Mouse (Mus musculus) neural tube, embryonic 12.5 days (tissue): ENCODE results near the gene Npff. TPM values are rescaled to one million over a fixed set of nuclear protein-coding genes. Genes with fewer than 3 reads are reported as not detected.

ENCODE experiments used
- ATAC-seq: fragments of 200-750 bp; cut with Nextera tagmentation; 2 replicates; pipeline ENCODE4 v1.8.0; 2017; ENCODE audit warnings: low read depth, mild to moderate bottlenecking, moderate TSS enrichment, moderate library complexity; ENCODE audit not compliant: low FRiP score
- H3K27ac ChIP-seq: fragments of 300-500 bp; sonication (generic); 2 replicates; pipeline ENCODE4 v1.5.1; 2016
- H3K27me3 ChIP-seq: fragments of 300-500 bp; sonication (generic); replicated peaks from 2 replicates; pipeline ENCODE4 v1.6.1; 2016; ENCODE audit warnings: mild to moderate bottlenecking
- H3K36me3 ChIP-seq: fragments of 300-500 bp; sonication (generic); 2 replicates; pipeline ENCODE4 v1.6.1; 2016; ENCODE audit warnings: mild to moderate bottlenecking
- H3K4me1 ChIP-seq: fragments of 300-500 bp; sonication (generic); 2 replicates; pipeline ENCODE4 v1.6.1; 2016
- H3K4me2 ChIP-seq: fragments of 300-500 bp; sonication (generic); replicated peaks from 2 replicates; pipeline ENCODE4 v1.6.1; 2016; ENCODE audit warnings: mild to moderate bottlenecking
- H3K4me3 ChIP-seq: fragments of 300-500 bp; sonication (generic); 2 replicates; pipeline ENCODE4 v1.5.1; 2016
- H3K9ac ChIP-seq: fragments of 300-500 bp; sonication (generic); 2 replicates; pipeline ENCODE4 v1.6.1; 2016; ENCODE audit warnings: mild to moderate bottlenecking
- H3K9me3 ChIP-seq: fragments of 300-500 bp; sonication (generic); 2 replicates; pipeline ENCODE4 v1.6.1; 2016; ENCODE audit warnings: mild to moderate bottlenecking
- WGBS: fragments of 180-500 bp; shearing (Covaris S2); methylation state at CpG from one replicate; pipeline ENCODE4 v1.1.7; 2016; 5-methylcytosine and 5-hydroxymethylcytosine counted together
- polyA plus RNA-seq: library from polyadenylated mRNA; unstranded; fragments of >200 nt; fragmentation: Nextera tagmentation; extraction: Ambion mirVana; gene quantifications from 2 replicates; pipeline ENCODE4 v1.2.1, GENCODE M21; 2016

The Npff gene
- polyA plus RNA-seq, 1 experiment from 2014 or later = 4.8 TPM

- WGBS = 91% methylated on average over 19 of the region's 19 CpGs
- Histone ChIP-seq H3K27ac (no peak overlapping the region), H3K4me1 (no peaks in the 10 kb centered on the region), H3K4me3 (no peak overlapping the region), H3K4me2 (no peak overlapping the region), H3K9me3 (no peaks in the 10 kb centered on the region), H3K9ac (no peak overlapping the region), H3K27me3 (no peaks in the 10 kb centered on the region), H3K36me3 (peaks cover 89% of the 10 kb centered on the region)
- ATAC-seq = no peak
These were observed 23.5 kb downstream of the Npff start for GRCm38 (mm10) chr15:102501084-102501814.

DNA sequence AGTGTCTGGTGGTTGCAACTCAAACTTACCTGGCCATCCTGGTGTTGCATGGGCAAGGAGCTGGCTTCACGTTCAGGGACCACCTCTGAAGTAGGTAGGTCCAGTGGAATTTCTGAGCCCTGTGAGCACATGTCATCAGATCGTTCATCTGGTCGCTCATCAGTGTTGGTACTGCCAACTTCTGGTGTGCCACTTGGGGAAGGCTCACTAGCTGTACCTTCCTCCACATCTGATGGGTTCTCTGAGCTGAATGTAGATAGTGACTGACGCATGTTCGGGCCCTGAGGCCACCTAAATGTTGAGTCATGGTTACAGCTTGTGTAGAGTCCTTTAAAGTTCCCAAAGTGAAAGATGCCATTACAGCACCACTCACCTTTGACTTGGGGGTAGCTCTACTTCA is 24.3 kb downstream of the Npff start:
- Histone ChIP-seq H3K27me3 (no peaks in the 10 kb centered on the region), H3K27ac (no peak overlapping the region), H3K36me3 (peaks cover 86% of the 10 kb centered on the region), H3K9me3 (no peaks in the 10 kb centered on the region), H3K4me1 (no peaks in the 10 kb centered on the region), H3K4me3 (no peak overlapping the region), H3K4me2 (no peak overlapping the region), H3K9ac (no peak overlapping the region)
- WGBS = 93% methylated on average over 5 of the region's 5 CpGs
- no peak for ATAC-seq

DNA sequence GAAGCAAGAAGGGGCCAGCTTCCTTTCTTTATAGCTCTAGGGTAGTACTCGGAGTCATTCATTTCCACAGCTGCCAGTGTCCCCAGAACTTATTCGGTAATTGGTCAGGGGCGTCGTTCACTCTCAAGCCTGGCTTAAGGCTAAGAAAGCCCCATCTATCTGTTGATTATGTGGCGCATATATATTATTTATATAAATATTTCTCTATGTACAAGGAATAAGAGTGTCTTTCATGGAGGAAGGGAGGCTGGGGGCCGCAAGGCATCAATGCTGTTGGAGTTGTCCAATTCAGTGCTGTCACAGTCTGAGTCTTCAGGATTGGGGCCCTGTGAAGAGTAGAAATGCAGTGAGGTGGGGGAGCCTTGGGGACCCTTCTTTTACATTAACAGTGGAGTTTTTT is 24.9 kb downstream of the Npff start:
- H3K9ac ChIP-seq = no peak overlapping the region
- H3K4me1 ChIP-seq = no peaks in the 10 kb centered on the region
- H3K9me3 ChIP-seq = no peaks in the 10 kb centered on the region
- no peak for ATAC-seq
- no peak overlapping the region for H3K4me3 ChIP-seq
- WGBS = 89% methylated on average over 6 of the region's 6 CpGs
- no peaks in the 10 kb centered on the region for H3K27me3 ChIP-seq
- H3K4me2 ChIP-seq = no peak overlapping the region
- H3K27ac ChIP-seq = no peak overlapping the region
- peaks cover 85% of the 10 kb centered on the region for H3K36me3 ChIP-seq

DNA sequence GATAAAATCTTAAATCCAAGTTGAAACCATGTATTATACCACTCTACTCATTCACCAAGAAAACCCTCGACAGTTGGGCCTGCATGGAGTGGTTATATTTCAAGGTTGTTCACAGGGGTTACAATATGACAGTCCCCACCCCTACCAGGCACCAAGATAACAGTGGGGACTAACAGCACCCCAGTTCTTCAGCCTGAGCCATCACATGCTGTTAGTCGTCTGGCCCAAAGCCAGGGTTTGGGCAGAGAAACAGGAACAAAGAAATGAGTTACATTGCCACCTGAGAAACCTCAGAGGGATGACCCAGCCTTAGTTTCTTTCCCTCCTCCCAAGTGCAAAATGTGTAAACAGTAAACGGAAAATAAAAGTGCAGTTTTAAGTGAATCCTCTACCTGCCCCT is 25.4 kb downstream of the Npff start:
- H3K27ac ChIP-seq = no peak overlapping the region
- peaks cover 87% of the 10 kb centered on the region for H3K36me3 ChIP-seq
- H3K9me3 ChIP-seq = no peaks in the 10 kb centered on the region
- no peak overlapping the region for H3K4me3 ChIP-seq
- no peaks in the 10 kb centered on the region for H3K27me3 ChIP-seq
- H3K9ac ChIP-seq = no peak overlapping the region
- H3K4me1 ChIP-seq = no peaks in the 10 kb centered on the region
- ATAC-seq = no peak
- WGBS = 80% methylated on average over 3 of the region's 3 CpGs
- H3K4me2 ChIP-seq = no peak overlapping the region

GRCm38 (mm10) chr15:102498322-102498721 is 26.4 kb downstream of the Npff start:
- H3K36me3 ChIP-seq = peaks cover 85% of the 10 kb centered on the region
- no peak overlapping the region for H3K4me2 ChIP-seq
- 93% methylated on average over 3 of the region's 3 CpGs for WGBS
- H3K4me3 ChIP-seq = no peak overlapping the region
- no peaks in the 10 kb centered on the region for H3K9me3 ChIP-seq
- no peak overlapping the region for H3K9ac ChIP-seq
- no peaks in the 10 kb centered on the region for H3K27me3 ChIP-seq
- ATAC-seq = no peak
- H3K4me1 ChIP-seq = no peaks in the 10 kb centered on the region
- H3K27ac ChIP-seq = no peak overlapping the region

DNA sequence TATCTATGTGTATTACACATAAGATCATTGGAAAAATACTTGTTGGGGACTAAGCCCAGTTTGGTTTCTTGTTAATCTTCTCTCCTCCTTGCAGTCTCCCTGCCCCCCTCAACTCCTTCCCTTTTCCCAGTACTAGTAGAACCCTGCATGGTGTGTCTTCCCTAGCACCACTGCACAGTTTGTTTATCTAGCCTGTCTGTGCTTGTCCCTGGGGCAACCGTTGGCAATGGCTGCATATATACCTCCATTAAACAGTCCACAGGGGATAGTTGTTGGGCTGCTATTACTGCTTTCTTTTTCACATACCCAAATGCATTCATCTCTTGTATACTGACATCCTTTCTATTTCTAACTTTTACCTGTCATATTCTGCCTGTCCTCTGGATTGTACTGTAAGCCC is 37.1 kb downstream of the Npff start:
- no peak overlapping the region for H3K4me2 ChIP-seq
- H3K4me1 ChIP-seq = no peaks in the 10 kb centered on the region
- WGBS = 81% methylated on average over 1 of the region's 1 CpGs
- H3K4me3 ChIP-seq = no peak overlapping the region
- ATAC-seq = no peak
- H3K36me3 ChIP-seq = peaks cover 85% of the 10 kb centered on the region
- no peak overlapping the region for H3K27ac ChIP-seq
- no peaks in the 10 kb centered on the region for H3K27me3 ChIP-seq
- no peak overlapping the region for H3K9ac ChIP-seq
- no peaks in the 10 kb centered on the region for H3K9me3 ChIP-seq

DNA sequence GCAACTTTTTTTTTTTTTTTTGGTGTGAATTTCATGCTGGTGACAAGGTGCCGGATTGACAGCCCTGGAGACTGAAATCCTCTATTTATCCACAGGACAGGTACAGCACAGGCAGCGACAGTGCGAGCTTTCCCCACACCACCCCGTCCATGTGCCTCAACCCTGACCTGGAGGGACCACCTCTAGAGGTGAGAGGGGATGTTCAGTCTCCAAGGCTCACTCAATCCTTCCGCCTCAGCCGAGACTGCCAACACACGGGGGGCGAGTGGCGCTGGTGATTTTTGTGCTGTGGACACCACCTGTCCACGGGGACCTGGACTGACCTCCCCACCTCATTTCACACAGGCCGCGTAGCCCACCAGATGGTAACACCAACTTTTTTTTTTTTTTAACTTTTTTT is 38.9 kb downstream of the Npff start:
- no peak overlapping the region for H3K9ac ChIP-seq
- no peak overlapping the region for H3K4me2 ChIP-seq
- 93% methylated on average over 12 of the region's 12 CpGs for WGBS
- H3K4me3 ChIP-seq = no peak overlapping the region
- H3K9me3 ChIP-seq = no peaks in the 10 kb centered on the region
- peaks cover 87% of the 10 kb centered on the region for H3K36me3 ChIP-seq
- no peak for ATAC-seq
- no peaks in the 10 kb centered on the region for H3K4me1 ChIP-seq
- H3K27ac ChIP-seq = no peak overlapping the region
- H3K27me3 ChIP-seq = no peaks in the 10 kb centered on the region

DNA sequence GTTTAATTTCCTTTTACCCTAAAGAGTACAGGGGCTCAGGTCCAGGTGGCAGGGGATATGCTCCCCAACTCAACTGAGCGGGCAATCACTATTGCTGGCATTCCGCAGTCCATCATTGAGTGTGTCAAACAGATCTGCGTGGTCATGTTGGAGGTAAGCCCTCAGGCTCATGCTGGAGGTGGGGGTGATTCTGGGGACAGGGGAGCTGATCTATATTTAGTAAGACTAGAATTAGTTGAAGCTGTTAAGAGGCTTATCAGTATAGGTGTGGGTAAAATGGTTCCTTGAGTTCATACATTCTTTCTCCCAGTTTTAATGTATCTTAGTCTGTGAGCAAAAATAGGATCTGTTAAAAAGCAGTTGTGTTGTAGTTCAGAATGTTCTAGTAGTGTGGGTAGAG is 41.6 kb downstream of the Npff start:
- WGBS = 92% methylated on average over 3 of the region's 3 CpGs
- H3K27ac ChIP-seq = no peak overlapping the region
- H3K4me2 ChIP-seq = no peak overlapping the region
- H3K4me3 ChIP-seq = no peak overlapping the region
- no peaks in the 10 kb centered on the region for H3K27me3 ChIP-seq
- no peak overlapping the region for H3K9ac ChIP-seq
- no peak for ATAC-seq
- H3K36me3 ChIP-seq = peaks cover 82% of the 10 kb centered on the region
- no peaks in the 10 kb centered on the region for H3K4me1 ChIP-seq
- no peaks in the 10 kb centered on the region for H3K9me3 ChIP-seq

GRCm38 (mm10) chr15:102474520-102474919 is 50.2 kb downstream of the Npff start:
- Histone ChIP-seq H3K27me3 (no peaks in the 10 kb centered on the region), H3K4me2 (no peak overlapping the region), H3K9me3 (no peaks in the 10 kb centered on the region), H3K27ac (no peak overlapping the region), H3K9ac (no peak overlapping the region), H3K4me3 (no peak overlapping the region), H3K36me3 (peaks cover 52% of the 10 kb centered on the region), H3K4me1 (peaks cover 8% of the 10 kb centered on the region; the same call in 1 of the 2 replicates)
- WGBS = 93% methylated on average over 2 of the region's 2 CpGs
- no peak for ATAC-seq

Other genes with a start within 250 kb of the Npff start
- gene Mfsd5, start 245.5 kb downstream of the Npff start, polyA plus RNA-seq = 53.2 and 56.4 TPM in 2 replicates
- gene Espl1, start 228.7 kb downstream of the Npff start, polyA plus RNA-seq = 22.5 and 25.4 TPM in 2 replicates
- 373 and 404 TPM in 2 replicates for gene Pfdn5, start 198.8 kb downstream of the Npff start, polyA plus RNA-seq
- 90.4 and 94.9 TPM in 2 replicates for gene Myg1, start 193.2 kb downstream of the Npff start, polyA plus RNA-seq
- gene Aaas, start 174.2 kb downstream of the Npff start, polyA plus RNA-seq = 51.3 and 53.2 TPM in 2 replicates
- 0.57 and 0.81 TPM in 2 replicates for gene Sp7, start 157.8 kb downstream of the Npff start, polyA plus RNA-seq
- gene Sp1, start 118.8 kb downstream of the Npff start, polyA plus RNA-seq = 6.9 and 7.7 TPM in 2 replicates
- 0.23 TPM in 2 replicates for gene Amhr2, start 79.6 kb downstream of the Npff start, polyA plus RNA-seq
- gene Prr13, start 65.9 kb downstream of the Npff start, polyA plus RNA-seq = 80.5 and 80.6 TPM in 2 replicates
- 144 and 152 TPM in 2 replicates for gene Pcbp2, start 54.4 kb downstream of the Npff start, polyA plus RNA-seq
- not detected in 2 replicates for gene Gm10337, start 21.2 kb downstream of the Npff start, polyA plus RNA-seq
- gene Map3k12, start 7.9 kb downstream of the Npff start, polyA plus RNA-seq = 48.8 and 51.9 TPM in 2 replicates
- gene Tarbp2, start 6.8 kb downstream of the Npff start, polyA plus RNA-seq = 97.9 and 105 TPM in 2 replicates
- gene Gm28047, start 100.1 kb upstream of the Npff start, polyA plus RNA-seq = not detected in 2 replicates
- 22.0 and 23.9 TPM in 2 replicates for gene Atf7, start 100.5 kb upstream of the Npff start, polyA plus RNA-seq
- gene Atp5g2, start 147.4 kb upstream of the Npff start, polyA plus RNA-seq = 61.1 and 62.7 TPM in 2 replicates
- 39.1 and 47.3 TPM in 2 replicates for gene Calcoco1, start 197.2 kb upstream of the Npff start, polyA plus RNA-seq